Mouse (Mus musculus): Measurements from ENCODE around the gene Rdh5. TPM values are rescaled to one million over a fixed set of nuclear protein-coding genes. Genes with fewer than 3 reads are reported as not detected.

Gene Rdh5
- polyA plus RNA-seq, 1 experiment, result 37.0 TPM

DNA sequence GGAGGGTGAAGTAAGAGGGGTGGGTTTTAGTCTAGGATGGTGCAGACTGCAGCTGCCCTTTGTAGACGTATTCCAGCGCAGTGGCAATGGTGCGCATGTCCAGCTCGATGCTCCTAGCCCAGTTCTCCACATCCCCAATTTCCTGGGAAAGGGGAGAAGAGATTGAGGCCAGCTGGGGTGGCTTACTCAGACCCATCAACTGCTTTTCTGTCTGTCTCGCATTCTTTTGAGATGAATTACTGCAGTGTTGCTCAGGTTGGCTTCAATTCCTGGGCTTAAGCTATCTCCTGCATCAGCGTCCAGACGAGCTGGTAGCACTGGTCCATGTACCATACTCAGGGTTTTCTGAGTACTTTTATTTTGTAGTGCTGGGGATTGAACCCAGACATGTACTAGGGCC is 2.7 kb downstream of the Rdh5 start:
- DNase-seq, result no peak
- TF ChIP-seq CTCF (IDR thresholded peaks at IDR 0.05; ENCODE audit: borderline replicate concordance, insufficient read depth, low read depth, low read length), result no peak
- no peak for TF ChIP-seq POLR2A (IDR thresholded peaks at IDR 0.05; ENCODE audit: borderline replicate concordance, insufficient read depth, low read length)
- H3K4me3 ChIP-seq (replicated peaks; ENCODE audit: insufficient read depth, low read depth, low read length), result no peak overlapping the region
- H3K27me3 ChIP-seq (ENCODE audit: control insufficient read depth, insufficient read depth, low read length), result no peaks in the 10 kb centered on the region
- H3K4me1 ChIP-seq (ENCODE audit: control insufficient read depth, insufficient read depth, low read length), result peaks cover 51% of the 10 kb centered on the region
- H3K27ac ChIP-seq (ENCODE audit: insufficient read depth, low read length), result peak overlapping the region; percentile 73
- WGBS, result 60% methylated on average over 7 of the region's 7 CpGs

DNA sequence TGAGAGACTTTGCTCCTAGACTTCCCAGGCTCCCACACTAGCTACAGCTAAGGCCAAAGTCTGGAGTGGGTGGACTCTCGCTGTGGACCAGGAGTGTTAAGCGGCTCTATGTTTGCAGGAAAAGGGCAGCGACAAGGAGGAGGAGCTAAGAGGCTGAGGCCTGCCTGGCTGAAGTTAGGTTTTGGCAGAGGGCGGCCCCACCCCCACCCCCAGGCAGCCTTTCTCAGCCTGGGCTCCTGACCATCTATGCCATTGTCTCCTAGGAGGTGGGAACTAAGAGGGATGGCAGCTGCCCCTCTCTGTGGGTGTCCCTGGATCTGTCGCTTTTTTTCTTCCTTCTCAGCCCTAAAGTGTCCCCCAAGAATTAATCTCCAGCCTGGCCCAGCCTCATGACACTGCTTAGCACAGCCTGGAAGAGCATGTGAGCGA is 3.5 kb downstream of the Rdh5 start:
- no peaks in the 10 kb centered on the region for H3K27me3 ChIP-seq (ENCODE audit: control insufficient read depth, insufficient read depth, low read length)
- WGBS, result 9% methylated on average over 6 of the region's 6 CpGs
- peak overlapping the region; percentile 73 for H3K27ac ChIP-seq (ENCODE audit: insufficient read depth, low read length)
- no peak overlapping the region for H3K4me3 ChIP-seq (replicated peaks; ENCODE audit: insufficient read depth, low read depth, low read length)
- TF ChIP-seq CTCF (IDR thresholded peaks at IDR 0.05; ENCODE audit: borderline replicate concordance, insufficient read depth, low read depth, low read length), result no peak
- peak; percentile 57 to 68 for DNase-seq
- H3K4me1 ChIP-seq (ENCODE audit: control insufficient read depth, insufficient read depth, low read length), result peaks cover 50% of the 10 kb centered on the region

- H3K4me1 ChIP-seq (ENCODE audit: control insufficient read depth, insufficient read depth, low read length), result peaks cover 53% of the 10 kb centered on the region
- no peaks in the 10 kb centered on the region for H3K27me3 ChIP-seq (ENCODE audit: control insufficient read depth, insufficient read depth, low read length)
- H3K4me3 ChIP-seq (replicated peaks; ENCODE audit: insufficient read depth, low read depth, low read length), result no peak overlapping the region
- TF ChIP-seq CTCF (IDR thresholded peaks at IDR 0.05; ENCODE audit: borderline replicate concordance, insufficient read depth, low read depth, low read length), result no peak
- TF ChIP-seq POLR2A (IDR thresholded peaks at IDR 0.05; ENCODE audit: borderline replicate concordance, insufficient read depth, low read length), result peak; percentile 30; the same call in 1 of the 2 replicates
- DNase-seq, result peak; percentile 97 to 99
- WGBS, result 3% methylated on average over 7 of the region's 7 CpGs
- H3K27ac ChIP-seq (ENCODE audit: insufficient read depth, low read length), result peak overlapping the region; percentile 73
These were observed 4.4 kb downstream of the Rdh5 start for GRCm38 (mm10) chr10:128918246-128918645.

DNA sequence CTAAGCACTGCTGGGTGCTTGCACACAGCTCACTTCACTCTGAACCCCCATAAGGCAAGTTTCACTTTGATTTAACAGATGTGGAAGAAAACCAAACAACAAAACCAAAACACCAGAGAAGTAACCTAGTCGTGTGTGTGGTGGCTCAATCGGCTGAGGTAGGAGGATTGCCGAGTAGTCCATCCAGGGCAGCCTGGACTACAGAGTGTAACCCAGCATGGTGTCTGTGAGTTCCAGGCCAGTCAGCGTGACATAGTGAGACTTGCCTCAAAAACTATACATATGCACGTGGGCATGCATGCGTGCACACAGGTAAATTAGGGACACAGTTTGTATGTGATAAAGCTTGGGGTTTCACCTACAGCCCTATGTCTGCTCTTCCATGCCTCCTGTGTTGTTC is 5.3 kb downstream of the Rdh5 start:
- TF ChIP-seq CTCF (IDR thresholded peaks at IDR 0.05; ENCODE audit: borderline replicate concordance, insufficient read depth, low read depth, low read length) (no peak), POLR2A (IDR thresholded peaks at IDR 0.05; ENCODE audit: borderline replicate concordance, insufficient read depth, low read length) (no peak)
- 7% methylated on average over 6 of the region's 6 CpGs for WGBS

GRCm38 (mm10) chr10:128916665-128917064 is 6.0 kb downstream of the Rdh5 start:
- Histone ChIP-seq H3K4me1 (ENCODE audit: control insufficient read depth, insufficient read depth, low read length) (peaks cover 43% of the 10 kb centered on the region), H3K27me3 (ENCODE audit: control insufficient read depth, insufficient read depth, low read length) (no peaks in the 10 kb centered on the region), H3K4me3 (replicated peaks; ENCODE audit: insufficient read depth, low read depth, low read length) (no peak overlapping the region), H3K27ac (ENCODE audit: insufficient read depth, low read length) (no peak overlapping the region)
- DNase-seq, result peak in 1 of 2 experiments; percentile 3
- WGBS, result 87% methylated on average over 3 of the region's 3 CpGs
- no peak for TF ChIP-seq CTCF (IDR thresholded peaks at IDR 0.05; ENCODE audit: borderline replicate concordance, insufficient read depth, low read depth, low read length)
- no peak for TF ChIP-seq POLR2A (IDR thresholded peaks at IDR 0.05; ENCODE audit: borderline replicate concordance, insufficient read depth, low read length)

More for the DNA sequence above, 5.3 kb downstream of the Rdh5 start:
- peaks cover 50% of the 10 kb centered on the region for H3K4me1 ChIP-seq (ENCODE audit: control insufficient read depth, insufficient read depth, low read length)
- peak overlapping the region; percentile 73 for H3K27ac ChIP-seq (ENCODE audit: insufficient read depth, low read length)
- no peak overlapping the region for H3K4me3 ChIP-seq (replicated peaks; ENCODE audit: insufficient read depth, low read depth, low read length)
- peak in 1 of 2 experiments; percentile 45 for DNase-seq
- H3K27me3 ChIP-seq (ENCODE audit: control insufficient read depth, insufficient read depth, low read length), result no peaks in the 10 kb centered on the region

GRCm38 (mm10) chr10:128915550-128915949 is 7.1 kb downstream of the Rdh5 start:
- peaks cover 38% of the 10 kb centered on the region for H3K4me1 ChIP-seq (ENCODE audit: control insufficient read depth, insufficient read depth, low read length)
- no peak overlapping the region for H3K4me3 ChIP-seq (replicated peaks; ENCODE audit: insufficient read depth, low read depth, low read length)
- H3K27ac ChIP-seq (ENCODE audit: insufficient read depth, low read length), result no peak overlapping the region
- TF ChIP-seq POLR2A (IDR thresholded peaks at IDR 0.05; ENCODE audit: borderline replicate concordance, insufficient read depth, low read length) (no peak), CTCF (IDR thresholded peaks at IDR 0.05; ENCODE audit: borderline replicate concordance, insufficient read depth, low read depth, low read length) (no peak)
- H3K27me3 ChIP-seq (ENCODE audit: control insufficient read depth, insufficient read depth, low read length), result no peaks in the 10 kb centered on the region
- peak in 1 of 2 experiments; percentile 6 for DNase-seq
- 90% methylated on average over 2 of the region's 2 CpGs for WGBS

DNA sequence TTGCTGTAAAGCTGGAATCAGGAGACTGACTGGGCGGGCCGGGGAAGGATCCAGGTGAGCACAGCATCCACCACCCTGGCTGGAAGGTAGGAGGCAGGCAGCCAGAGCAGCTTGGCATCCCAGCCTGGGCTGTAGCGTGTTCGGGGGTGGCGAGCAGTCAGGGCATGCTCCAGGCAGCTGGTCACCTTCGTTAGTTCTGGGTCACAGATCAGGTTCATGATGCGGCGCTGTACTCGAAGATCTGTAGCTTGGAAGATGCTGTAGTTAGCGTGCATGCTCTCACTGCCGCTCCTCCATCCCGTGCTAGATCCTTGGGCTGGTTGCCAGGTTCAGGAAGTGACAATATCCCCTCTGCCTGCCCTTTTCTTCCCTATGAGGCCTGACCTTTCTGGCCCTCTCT is 9.0 kb downstream of the Rdh5 start:
- 23% methylated on average over 12 of the region's 12 CpGs for WGBS
- TF ChIP-seq POLR2A (IDR thresholded peaks at IDR 0.05; ENCODE audit: borderline replicate concordance, insufficient read depth, low read length), result no peak
- no peak for TF ChIP-seq CTCF (IDR thresholded peaks at IDR 0.05; ENCODE audit: borderline replicate concordance, insufficient read depth, low read depth, low read length)

GRCm38 (mm10) chr10:128913219-128913618 is 9.5 kb downstream of the Rdh5 start:
- Histone ChIP-seq H3K4me1 (ENCODE audit: control insufficient read depth, insufficient read depth, low read length) (peaks cover 19% of the 10 kb centered on the region), H3K4me3 (replicated peaks; ENCODE audit: insufficient read depth, low read depth, low read length) (no peak overlapping the region), H3K27me3 (ENCODE audit: control insufficient read depth, insufficient read depth, low read length) (no peaks in the 10 kb centered on the region), H3K27ac (ENCODE audit: insufficient read depth, low read length) (no peak overlapping the region)
- peak; percentile 88 to 95 for DNase-seq
- WGBS, result 3% methylated on average over 5 of the region's 5 CpGs
- TF ChIP-seq CTCF (IDR thresholded peaks at IDR 0.05; ENCODE audit: borderline replicate concordance, insufficient read depth, low read depth, low read length) (peak; percentile 96), POLR2A (IDR thresholded peaks at IDR 0.05; ENCODE audit: borderline replicate concordance, insufficient read depth, low read length) (no peak)

More for the DNA sequence above, 9.0 kb downstream of the Rdh5 start:
- Histone ChIP-seq H3K27me3 (ENCODE audit: control insufficient read depth, insufficient read depth, low read length) (no peaks in the 10 kb centered on the region), H3K27ac (ENCODE audit: insufficient read depth, low read length) (no peak overlapping the region), H3K4me3 (replicated peaks; ENCODE audit: insufficient read depth, low read depth, low read length) (no peak overlapping the region), H3K4me1 (ENCODE audit: control insufficient read depth, insufficient read depth, low read length) (peaks cover 22% of the 10 kb centered on the region)
- DNase-seq, result peak in 1 of 2 experiments; percentile 35
